Mouse (Mus musculus) bone marrow macrophage, adult 2 months (primary cell): ENCODE data around the gene Pcgf2.

ENCODE experiments used
- CTCF ChIP-seq: IDR thresholded peaks from 2 replicates; pipeline ENCODE4 v1.5.1; 2012; ENCODE audit warnings: low read depth, mild to moderate bottlenecking, low read length, moderate library complexity
- POLR2A ChIP-seq: IDR thresholded peaks from 2 replicates; pipeline ENCODE4 v1.6.1; 2012; ENCODE audit warnings: mild to moderate bottlenecking, low read depth, low read length, borderline replicate concordance

DNA sequence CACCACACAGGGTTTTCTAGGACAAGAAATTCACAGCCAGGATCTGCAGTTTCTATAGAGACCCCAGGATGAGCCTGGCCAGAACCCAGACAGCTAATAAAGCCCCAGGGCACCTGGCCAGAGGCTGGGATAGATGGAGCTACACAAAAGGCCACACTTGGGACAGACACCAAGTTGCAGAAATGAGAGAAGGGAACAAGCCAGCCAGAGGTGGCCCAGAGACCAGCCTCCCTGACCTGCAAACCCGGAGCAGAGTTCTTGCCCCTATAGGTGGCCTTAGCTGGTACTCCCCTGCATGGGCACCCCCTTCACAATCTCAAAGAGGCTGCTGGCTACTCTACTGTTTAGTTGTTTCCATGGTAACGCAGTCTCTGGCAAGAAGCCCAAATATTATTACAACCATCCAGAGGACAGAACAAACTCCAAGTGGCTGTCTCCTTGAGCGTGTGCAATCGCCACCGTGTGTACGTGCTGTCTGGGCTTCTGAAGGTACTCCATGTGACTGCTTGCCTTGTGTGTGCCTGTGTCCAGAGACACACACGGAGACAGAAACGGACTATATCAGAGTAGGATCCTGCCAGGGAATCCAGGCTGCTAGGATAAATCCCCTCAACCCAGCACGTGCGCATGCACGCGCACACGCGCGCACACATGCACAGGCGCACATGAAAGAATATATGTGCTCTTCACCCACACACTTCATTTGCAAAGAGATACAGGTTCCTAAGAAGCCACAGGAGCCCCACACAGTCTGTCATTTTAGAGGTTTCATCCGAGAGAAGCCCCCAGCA lies 5.2 kb downstream of the Pcgf2 start:
- TF ChIP-seq CTCF (no peak), POLR2A (no peak)
